Mouse (Mus musculus) embryonic fibroblast, embryonic 13.5 days (primary cell): ENCODE data around the gene Tmem132b.

ENCODE experiments used
- CTCF ChIP-seq: IDR thresholded peaks from 2 replicates; pipeline ENCODE4 v1.5.1; 2011; ENCODE audit warnings: mild to moderate bottlenecking, control low read depth, low read length, moderate library complexity, borderline replicate concordance; ENCODE audit not compliant: insufficient read depth
- POLR2A ChIP-seq: IDR thresholded peaks from 2 replicates; pipeline ENCODE4 v1.6.1; 2011; ENCODE audit warnings: low read depth, mild to moderate bottlenecking, control low read depth, low read length, moderate library complexity

DNA sequence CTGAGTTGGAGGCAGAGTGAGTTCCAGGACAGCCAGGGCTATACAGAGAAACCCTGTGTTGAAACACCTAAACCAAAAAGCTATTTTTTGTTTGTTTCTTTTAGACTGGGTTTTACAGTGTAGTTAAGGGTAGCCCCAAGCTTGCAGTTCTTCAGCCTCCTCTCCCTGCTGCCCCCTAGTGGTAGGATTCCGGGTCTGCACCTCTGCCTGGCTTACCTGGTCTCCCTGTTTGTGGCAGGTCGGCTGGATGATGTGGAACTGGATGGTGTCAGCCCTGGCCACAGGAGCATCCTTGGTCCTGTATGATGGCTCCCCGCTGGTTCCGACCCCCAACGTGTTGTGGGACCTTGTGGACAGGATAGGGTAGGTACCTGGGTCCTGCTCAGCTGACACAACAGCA, 22.0 kb upstream of the Tmem132b start:
- TF ChIP-seq CTCF (peak; percentile 67), POLR2A (no peak)
